Mouse (Mus musculus) bone marrow, adult 2 months (tissue): Measurements from ENCODE around the gene Pllp.

Experiments
- CTCF ChIP-seq: fragments of 200-500 bp; IDR thresholded peaks from 2 replicates; pipeline ENCODE4 v1.5.1; 2011; ENCODE audit warnings: low read length, control low read depth; ENCODE audit not compliant: control insufficient read depth, insufficient read depth
- POLR2A ChIP-seq: fragments of 200-500 bp; IDR thresholded peaks from 2 replicates; pipeline ENCODE4 v1.6.1; 2011; ENCODE audit warnings: low read depth, mild to moderate bottlenecking, control low read depth, low read length, borderline replicate concordance; ENCODE audit not compliant: control insufficient read depth

GRCm38 (mm10) chr8:94645202-94645601, 50.9 kb downstream of the Pllp start:
- TF ChIP-seq CTCF (no peak), POLR2A (no peak)
